Mouse (Mus musculus) heart, postnatal 0 days (tissue): ENCODE results near the gene Pnpla1. TPM values are rescaled to one million over a fixed set of nuclear protein-coding genes. Genes with fewer than 3 reads are reported as not detected.
"Not testable (repeated sequence)": the region's sequence is repeated elsewhere in the genome, so short reads cannot be mapped to it uniquely, and the experiment has no call there.

Experiments used
- ATAC-seq: fragments of 200-750 bp; cut with Nextera tagmentation; 2 replicates; pipeline ENCODE4 v1.8.0; 2017; ENCODE audit warnings: low read depth, moderate number of reproducible peaks, moderate library complexity; ENCODE audit not compliant: insufficient read depth
- DNase-seq: peaks from one replicate; pipeline ENCODE4 v3.0.0-alpha.2; 2016; ENCODE audit warnings: low spot score
- H3K27ac ChIP-seq: fragments of 300-500 bp; sonication (generic); 2 replicates; pipeline ENCODE4 v1.5.1; 2014; ENCODE audit warnings: low read depth, mild to moderate bottlenecking
- H3K27me3 ChIP-seq: fragments of 300-500 bp; sonication (generic); 2 replicates; pipeline ENCODE4 v1.6.1; 2014; ENCODE audit warnings: low read length, mixed read lengths; ENCODE audit not compliant: control insufficient read depth, insufficient read depth
- H3K36me3 ChIP-seq: fragments of 300-500 bp; sonication (generic); replicated peaks from 2 replicates; pipeline ENCODE4 v1.6.1; 2014; ENCODE audit warnings: low read length, mixed read lengths; ENCODE audit not compliant: control insufficient read depth, insufficient read depth
- H3K4me1 ChIP-seq: fragments of 300-500 bp; sonication (generic); 2 replicates; pipeline ENCODE4 v1.6.1; 2014; ENCODE audit warnings: antibody characterized with exemption; ENCODE audit not compliant: control insufficient read depth, insufficient read depth
- H3K4me2 ChIP-seq: fragments of 300-500 bp; sonication (generic); 2 replicates; pipeline ENCODE4 v1.6.1; 2014; ENCODE audit warnings: low read depth, mild to moderate bottlenecking, low read length, moderate library complexity
- H3K4me3 ChIP-seq: fragments of 300-500 bp; sonication (generic); 2 replicates; pipeline ENCODE4 v1.5.1; 2014; ENCODE audit warnings: low read depth, low read length
- H3K9ac ChIP-seq: fragments of 300-500 bp; sonication (generic); replicated peaks from 2 replicates; pipeline ENCODE4 v1.6.1; 2014; ENCODE audit warnings: low read depth, low read length, mixed read lengths
- H3K9me3 ChIP-seq: fragments of 300-500 bp; sonication (generic); replicated peaks from 2 replicates; pipeline ENCODE4 v1.6.1; 2016; ENCODE audit warnings: low read length; ENCODE audit not compliant: control insufficient read depth
- CTCF ChIP-seq: IDR thresholded peaks from 2 replicates; pipeline ENCODE4 v1.5.1; 2016; ENCODE audit warnings: antibody characterized with exemption, control low read depth, low read depth
- EP300 ChIP-seq: IDR thresholded peaks from 2 replicates; pipeline ENCODE4 v1.6.1; 2016; ENCODE audit warnings: antibody characterized with exemption, low read depth
- WGBS: fragments of 180-500 bp; shearing (Covaris S2); extraction: QIAGEN DNeasy Blood & Tissue Kit; methylation state at CpG from one replicate; pipeline ENCODE4 v1.1.7; 2014; 5-methylcytosine and 5-hydroxymethylcytosine counted together
- polyA plus RNA-seq: library from polyadenylated mRNA; unstranded; fragments of >200 nt; fragmentation: Nextera tagmentation; extraction: Ambion mirVana; gene quantifications from 2 replicates; pipeline ENCODE4 v1.2.1, GENCODE M21; 2015
- total RNA-seq: library from RNA; depleted of rRNA; stranded (reverse); fragments of >200 nt; gene quantifications from 2 replicates; pipeline ENCODE4 v1.2.3, GENCODE M21; 2014; ENCODE audit warnings: low replicate concordance

The Pnpla1 gene
- total and polyA plus RNA-seq, 2 experiments from 2014 or later, result 0.04 TPM; not detected in 1

DNA sequence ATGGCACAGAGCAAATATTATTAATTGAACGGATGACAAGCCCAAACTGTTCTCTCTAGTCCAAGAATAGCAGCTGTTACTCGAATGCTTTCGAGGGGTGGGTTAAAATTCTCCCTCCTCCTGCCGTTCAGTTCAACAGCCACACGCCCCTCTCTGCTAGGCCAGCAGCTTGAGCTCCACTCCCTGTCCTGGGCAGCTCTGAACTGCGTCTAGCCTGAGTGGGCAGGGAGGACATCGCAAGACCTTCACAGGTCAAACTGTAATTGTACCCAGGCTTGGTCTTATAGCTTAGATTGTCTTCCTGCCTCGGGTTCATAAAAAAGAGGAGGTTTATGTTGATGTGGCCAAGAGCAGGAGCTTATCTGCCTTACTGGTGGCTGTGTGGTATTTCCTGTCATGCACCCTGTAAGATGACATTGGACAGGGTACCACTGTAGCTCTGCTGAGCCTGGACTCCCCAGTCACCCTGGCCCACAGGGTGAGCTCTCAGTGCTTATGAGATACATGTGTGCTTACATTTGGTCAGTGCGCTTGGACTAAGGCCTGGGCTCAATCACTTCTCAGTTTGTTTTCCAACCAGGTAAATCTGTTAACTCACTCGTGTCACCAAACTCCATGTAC, 42.7 kb upstream of the Pnpla1 start:
- Histone ChIP-seq H3K4me1 (no peaks in the 10 kb centered on the region; the same call in 1 of the 2 replicates), H3K27ac (peak overlapping the region; percentile 22), H3K27me3 (no peaks in the 10 kb centered on the region), H3K9ac (no peak overlapping the region), H3K4me2 (no peak overlapping the region), H3K9me3 (no peaks in the 10 kb centered on the region), H3K4me3 (no peak overlapping the region), H3K36me3 (peaks cover 60% of the 10 kb centered on the region)
- DNase-seq, result no peak
- 18% methylated on average over 10 of the region's 10 CpGs for WGBS
- peak; percentile 65 for ATAC-seq
- TF ChIP-seq CTCF (no peak), EP300 (no peak)

DNA sequence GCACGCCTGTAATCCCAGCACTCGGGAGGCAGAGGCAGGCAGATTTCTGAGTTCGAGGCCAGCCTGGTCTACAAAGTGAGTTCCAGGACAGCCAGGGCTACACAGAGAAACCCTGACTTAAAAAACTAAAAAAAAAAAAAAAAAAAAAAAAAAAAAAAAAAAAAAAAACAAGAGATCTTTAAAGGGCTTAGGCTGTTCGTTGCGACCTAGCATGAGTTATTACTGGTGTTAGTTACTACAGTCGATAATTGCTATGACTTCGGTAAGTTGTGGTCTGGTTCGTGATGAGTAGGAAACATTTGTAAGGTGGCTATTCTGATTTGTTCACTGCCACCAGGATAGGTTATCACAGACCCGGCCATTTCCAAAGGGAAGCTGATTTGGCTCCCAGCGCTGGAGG, 41.9 kb upstream of the Pnpla1 start:
- not testable (repeated sequence) for H3K9me3 ChIP-seq, H3K27ac ChIP-seq, H3K4me3 ChIP-seq, H3K9ac ChIP-seq, DNase-seq, H3K4me2 ChIP-seq, H3K27me3 ChIP-seq, ATAC-seq, H3K4me1 ChIP-seq
- H3K36me3 ChIP-seq, result peaks cover 65% of the 10 kb centered on the region
- 87% methylated on average over 10 of the region's 10 CpGs for WGBS

DNA sequence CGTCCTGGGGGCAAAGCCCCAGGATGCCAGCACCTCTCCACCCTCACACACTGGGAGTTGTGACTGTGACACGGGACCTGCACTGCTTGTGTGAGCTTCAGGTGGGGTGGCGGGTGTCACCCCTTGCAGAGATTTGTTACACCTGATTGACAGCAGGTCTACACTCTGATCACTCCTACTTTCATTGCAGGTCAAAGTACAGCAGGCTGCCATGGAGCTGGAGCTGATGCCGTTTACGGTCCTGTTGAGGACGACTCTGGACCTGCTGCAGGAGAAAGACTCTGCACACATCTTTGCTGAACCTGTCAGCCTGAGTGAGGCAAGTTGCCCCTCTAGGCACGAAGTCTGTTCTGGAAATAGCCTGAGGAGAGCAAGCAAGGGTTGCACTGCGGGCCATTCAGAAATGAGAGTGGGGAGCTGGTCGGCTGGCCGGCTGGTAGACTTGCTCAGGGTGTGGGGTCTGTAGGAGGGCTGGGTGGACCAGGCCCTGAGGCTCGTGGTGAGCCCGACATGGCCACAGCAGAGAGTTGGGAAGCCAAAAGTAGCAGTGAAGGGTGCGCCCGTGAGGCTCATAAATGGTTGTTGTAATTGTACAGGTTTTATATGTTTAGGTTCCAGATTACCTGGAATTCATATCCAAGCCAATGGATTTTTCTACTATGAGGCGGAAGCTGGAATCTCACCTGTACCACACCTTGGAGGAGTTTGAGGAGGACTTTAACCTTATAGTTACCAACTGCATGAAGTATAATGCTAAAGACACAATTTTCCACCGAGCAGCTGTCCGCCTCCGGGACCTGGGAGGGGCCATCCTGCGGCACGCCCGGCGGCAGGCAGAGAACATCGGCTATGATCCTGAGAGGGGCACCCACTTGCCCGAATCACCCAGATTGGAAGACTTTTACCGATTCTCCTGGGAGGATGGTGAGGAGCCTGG, 41.1 kb upstream of the Pnpla1 start:
- H3K27ac ChIP-seq, result no peak overlapping the region
- TF ChIP-seq CTCF (no peak), EP300 (no peak)
- H3K9me3 ChIP-seq, result no peaks in the 10 kb centered on the region
- no peak overlapping the region for H3K9ac ChIP-seq
- no peak overlapping the region for H3K4me2 ChIP-seq
- 94% methylated on average over 25 of the region's 25 CpGs for WGBS
- no peak for DNase-seq
- no peaks in the 10 kb centered on the region; the same call in 1 of the 2 replicates for H3K4me1 ChIP-seq
- H3K27me3 ChIP-seq, result no peaks in the 10 kb centered on the region
- no peak overlapping the region for H3K4me3 ChIP-seq
- H3K36me3 ChIP-seq, result peaks cover 73% of the 10 kb centered on the region
- ATAC-seq, result no peak

DNA sequence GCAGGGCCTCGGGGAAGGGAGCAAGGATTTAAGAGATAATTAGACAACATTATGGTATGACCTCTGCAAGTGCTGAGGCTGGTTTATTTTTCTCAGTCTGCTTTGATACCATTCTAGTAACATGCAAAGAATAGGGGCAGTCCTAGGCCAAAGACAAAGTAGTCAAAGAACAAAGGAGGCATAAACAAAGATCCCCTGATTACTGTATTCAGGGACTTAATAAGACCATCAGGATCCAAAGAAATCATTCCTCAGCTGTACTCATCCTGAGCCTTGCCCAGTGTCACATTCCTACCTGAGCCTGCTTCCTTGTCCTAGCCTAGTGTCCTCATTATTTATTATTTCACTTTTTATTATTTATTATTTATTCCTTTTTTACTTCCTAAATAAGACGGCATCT, 38.0 kb upstream of the Pnpla1 start:
- TF ChIP-seq CTCF, result no peak
- TF ChIP-seq EP300, result no peak
- no peak for DNase-seq
- Histone ChIP-seq H3K27me3 (no peaks in the 10 kb centered on the region), H3K4me1 (peaks cover 3% of the 10 kb centered on the region; the same call in 1 of the 2 replicates), H3K27ac (no peak overlapping the region), H3K9ac (no peak overlapping the region), H3K9me3 (no peaks in the 10 kb centered on the region), H3K4me3 (no peak overlapping the region), H3K4me2 (no peak overlapping the region), H3K36me3 (peaks cover 82% of the 10 kb centered on the region)
- 82% methylated on average over 2 of the region's 2 CpGs for WGBS
- no peak for ATAC-seq

DNA sequence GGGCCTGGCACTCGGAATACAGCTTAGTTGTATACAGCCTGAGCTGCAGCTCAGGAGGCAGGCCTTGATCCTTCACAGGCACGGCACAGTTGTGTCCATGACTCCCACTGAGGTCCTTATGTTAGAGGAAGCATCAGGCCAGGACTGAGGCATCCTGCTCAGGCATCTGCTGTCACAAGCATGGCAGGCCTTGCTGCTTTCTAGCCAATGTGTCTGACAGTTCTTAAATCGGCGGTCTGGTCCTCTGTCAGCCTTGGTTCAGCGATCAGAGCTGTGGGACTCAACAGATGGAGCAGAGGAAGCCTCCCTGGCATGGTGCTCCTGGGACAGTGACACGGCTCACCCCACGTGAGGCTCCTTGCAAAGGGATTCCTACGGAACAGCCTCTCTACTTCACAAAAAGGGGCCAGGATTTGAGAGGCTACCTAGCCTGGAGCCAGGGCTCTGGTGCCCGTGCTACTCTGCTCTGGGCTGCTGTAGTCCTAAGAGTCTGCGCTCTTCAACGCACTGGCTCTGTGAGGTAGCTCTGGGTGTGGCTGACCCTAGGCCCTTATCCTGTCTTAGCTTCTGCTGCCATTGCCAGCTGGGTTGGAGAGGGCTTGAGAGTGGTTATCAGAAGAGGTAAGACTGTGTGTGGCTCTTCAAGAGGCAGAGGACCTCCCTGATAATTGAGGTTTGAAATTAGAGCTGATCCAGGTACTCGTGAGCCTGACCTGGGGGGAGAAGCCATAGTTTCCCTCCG, 35.0 kb upstream of the Pnpla1 start:
- Histone ChIP-seq H3K4me2 (no peak overlapping the region), H3K27ac (no peak overlapping the region), H3K9ac (no peak overlapping the region), H3K27me3 (no peaks in the 10 kb centered on the region), H3K9me3 (no peaks in the 10 kb centered on the region), H3K36me3 (peaks cover 88% of the 10 kb centered on the region), H3K4me3 (no peak overlapping the region), H3K4me1 (0 out of 2 replicates have a peak, but pooled peaks cover 6% of the 10 kb centered on the region)
- TF ChIP-seq CTCF (no peak), EP300 (no peak)
- ATAC-seq, result no peak
- DNase-seq, result no peak
- whole genome bisulfite sequencing, result 86% methylated on average over 13 of the region's 13 CpGs
